Mouse (Mus musculus) left cerebral cortex, adult 2 months (tissue): ENCODE results near the gene Pnkd. TPM values are rescaled to one million over a fixed set of nuclear protein-coding genes. Genes with fewer than 3 reads are reported as not detected.
"Not testable (repeated sequence)": the region's sequence is repeated elsewhere in the genome, so short reads cannot be mapped to it uniquely, and the experiment has no call there.

Experiments
- DNase-seq, 2 experiments: peaks; one replicate each; pipeline ENCODE4 v3.0.0; 2021 to 2022; ENCODE audit warnings: low spot score in 2 of 2, mixed read lengths in 1 of 2; ENCODE audit errors: extremely low spot score in 1 of 2
- H3K27ac ChIP-seq: fragments of 200-600 bp; 2 replicates; pipeline ENCODE4 v1.8.1; 2022
- H3K4me3 ChIP-seq: fragments of 200-600 bp; 2 replicates; pipeline ENCODE4 v1.8.1; 2022
- CTCF ChIP-seq: fragments of 200-600 bp; IDR thresholded peaks from 2 replicates; pipeline ENCODE4 v1.8.1; 2022; ENCODE audit warnings: antibody characterized with exemption, mild to moderate bottlenecking, moderate library complexity
- intact Hi-C: fragments of 180-260 bp; cut with DNase I; formaldehyde crosslinking; loops from one replicate; pipeline ENCODE4 v1.15.1; 2025
- microRNA-seq, 2 experiments: library from miRNA; unstranded; fragments of <30 nt; microRNA quantifications; one replicate each; pipeline ENCODE4 v1.2.0; 2021
- total RNA-seq, 2 experiments: library from RNA; stranded (reverse); gene quantifications; 2 replicates each; pipeline ENCODE4 v1.2.3; 2021

Pnkd gene
- total RNA-seq, 2 experiments from 2014 or later, result 155 to 164 TPM

GRCm38 (mm10) chr1:74394858-74395257 is 110.1 kb downstream of the Pnkd start:
- intact Hi-C loops, result loop anchor here (5.0 kb wide), 1 partner anchor 158 kb away; the partner anchor contains the start of gene Arpc2
- DNase-seq, result no peak
- Histone ChIP-seq H3K4me3 (no peak overlapping the region), H3K27ac (no peak overlapping the region)
- no peak for TF ChIP-seq CTCF

GRCm38 (mm10) chr1:74395290-74395689 is 110.6 kb downstream of the Pnkd start:
- H3K27ac ChIP-seq, result no peak overlapping the region
- intact Hi-C loops, result no loop called here
- TF ChIP-seq CTCF, result no peak
- DNase-seq, result no peak
- H3K4me3 ChIP-seq, result no peak overlapping the region

- Histone ChIP-seq H3K4me3 (peak overlapping the region; percentile 49), H3K27ac (peak overlapping the region; percentile 77)
- DNase-seq, intact Hi-C loops: not testable (repeated sequence)
These were observed 111.9 kb downstream of the Pnkd start for GRCm38 (mm10) chr1:74396456-74397222.

GRCm38 (mm10) chr1:74397268-74397918 is 112.7 kb downstream of the Pnkd start:
- peak; percentile 79 for TF ChIP-seq CTCF
- DNase-seq, result peak; percentile 87 to 91
- Histone ChIP-seq H3K4me3 (peak overlapping the region; percentile 49), H3K27ac (peak overlapping the region; percentile 77)
- intact Hi-C loops, result no loop called here

- intact Hi-C loops, result loop anchor here (1.0 kb wide), 1 partner anchor 52 kb away; no protein-coding TSS in a partner anchor
- H3K4me3 ChIP-seq, result peak overlapping the region; percentile 49
- TF ChIP-seq CTCF, result peak; percentile 70
- peak; percentile 47 to 52 for DNase-seq
- peak overlapping the region; percentile 77 for H3K27ac ChIP-seq
These were observed 113.3 kb downstream of the Pnkd start for GRCm38 (mm10) chr1:74397919-74398451.

- DNase-seq, result no peak
- intact Hi-C loops, result no loop called here
- TF ChIP-seq CTCF, result no peak
- no peak overlapping the region for H3K27ac ChIP-seq
- H3K4me3 ChIP-seq, result no peak overlapping the region
These were observed 115.8 kb downstream of the Pnkd start for GRCm38 (mm10) chr1:74400531-74400930.

- H3K27ac ChIP-seq, result no peak overlapping the region
- intact Hi-C loops, result no loop called here
- no peak overlapping the region for H3K4me3 ChIP-seq
- no peak for TF ChIP-seq CTCF
- DNase-seq, result no peak
These were observed 116.4 kb downstream of the Pnkd start for GRCm38 (mm10) chr1:74401015-74401702.

Small RNA genes lying within 50 kb of the gene (microRNA-seq; reads per million reads assigned to microRNA genes)
- 3,786 to 6,565 reads per million in 2 experiments for gene Mir26b

Other genes with a start within 250 kb of the Pnkd start
- gene Tns1, start 160.5 kb upstream of the Pnkd start, total RNA-seq, result 10 to 100 TPM; 43.5 to 46.4 TPM
- gene Rufy4, start 159.4 kb upstream of the Pnkd start, total RNA-seq, result under 1 TPM in 1 of 2 experiments, not detected in 1; 0.19 TPM
- gene Cxcr2, start 130.9 kb upstream of the Pnkd start, total RNA-seq, result not detected
- gene Cxcr1, start 90.3 kb upstream of the Pnkd start, total RNA-seq, result not detected
- 100 to 1,000 TPM; 249 to 278 TPM for gene Arpc2, start 48.8 kb upstream of the Pnkd start, total RNA-seq
- not detected for gene Gpbar1, start 6.4 kb upstream of the Pnkd start, total RNA-seq
- 100 to 1,000 TPM; 140 to 143 TPM for gene Aamp, start 192 bp upstream of the Pnkd start, total RNA-seq
- gene Tmbim1, start 20.7 kb downstream of the Pnkd start, total RNA-seq, result 10 to 100 TPM; 19.4 to 22.0 TPM
- 1 to 10 TPM in 1 of 2 experiments, under 1 TPM in 1; 0.54 to 1.9 TPM for gene Catip, start 77.2 kb downstream of the Pnkd start, total RNA-seq
- gene Slc11a1, start 90.3 kb downstream of the Pnkd start, total RNA-seq, result 1 to 10 TPM; 5.0 to 5.4 TPM
- 10 to 100 TPM; 21.6 to 25.6 TPM for gene Ctdsp1, start 106.6 kb downstream of the Pnkd start, total RNA-seq
- 1 to 10 TPM in 1 of 2 experiments, under 1 TPM in 1; 0.30 to 1.0 TPM for gene Vil1, start 124.4 kb downstream of the Pnkd start, total RNA-seq
- gene Cnot9, start 221.1 kb downstream of the Pnkd start, total RNA-seq, result 10 to 100 TPM; 26.6 to 27.0 TPM